ENCODE assay signal across 8 mouse cellular contexts in the genomic region with DNA sequence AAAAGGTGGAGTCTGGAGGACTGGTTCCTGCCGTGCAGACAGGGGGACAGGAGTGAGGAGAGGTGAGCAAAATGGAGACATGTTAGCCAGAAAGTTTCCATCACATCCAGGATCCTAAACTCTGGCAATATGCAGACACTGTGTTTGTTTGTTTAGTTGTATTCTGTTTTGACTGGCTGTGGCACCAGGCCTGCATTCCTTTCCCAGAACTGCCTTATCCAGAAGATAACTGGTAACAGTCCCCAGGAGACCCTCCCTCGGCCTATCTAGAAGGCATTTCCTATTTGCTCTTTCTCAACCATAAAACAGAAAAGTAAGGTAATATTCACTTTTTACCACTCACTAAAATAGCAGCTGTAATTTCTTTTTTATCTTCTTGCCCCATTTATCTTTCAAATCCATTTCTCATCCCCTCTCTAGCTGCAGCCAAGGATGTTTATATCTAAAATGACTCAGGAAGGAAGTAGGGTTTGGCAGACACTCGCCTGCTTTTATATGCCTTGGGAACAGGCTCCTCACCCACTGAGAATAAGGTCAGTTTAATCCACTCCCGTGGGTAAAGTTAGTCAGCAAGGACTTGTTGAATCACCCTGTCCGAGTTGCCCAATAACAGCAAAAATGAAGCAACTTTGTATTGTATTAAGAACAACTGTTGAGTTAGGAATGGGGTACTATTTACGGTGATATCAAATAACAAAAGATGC.
DNase-seq lines count a peak whose midpoint lies in the region; ATAC-seq and TF ChIP-seq lines count a peak whose summit lies in the region.
"Had no signal": no experiment of that assay in that cellular context is flagged by ENCODE, and none has a peak within 500 bp of the region (broad histone marks: within the 10 kb centered on the region; RNA-seq: fewer than 3 reads in every experiment).

No protein-coding gene starts in this region.

- H3K9me3 ChIP-seq in heart, embryonic 10.5 days: no peaks in the 10 kb centered on the region

- no peaks in the 10 kb centered on the region for H3K27me3 ChIP-seq in Patski
- no peaks in the 10 kb centered on the region for H3K27me3 ChIP-seq in heart, embryonic 10.5 days (ENCODE audit: insufficient read depth, poor library complexity, severe bottlenecking)

- ATAC-seq in Patski: peak; percentile 67
- ATAC-seq: forebrain, embryonic 14.5 days had no signal

- no peak for TF ChIP-seq CTCF in Patski (IDR thresholded peaks at IDR 0.05)

- no peaks in the 10 kb centered on the region for H3K36me3 ChIP-seq in heart, embryonic 10.5 days

- in situ Hi-C loops in Patski (cut with MboI; ENCODE audit: low pct_unique_long_range_greater_than_20kb): no loop called here

- CTCF ChIA-PET in Patski (lab: Charles Lee): interaction anchor here (1.0 to 1.1 kb wide), 2 partner anchors 23 to 43 kb away, joined by 3 to 4 read pairs; no protein-coding TSS in a partner anchor

- DNase-seq in 416B (ENCODE audit: low read depth): peak; percentile 89
- peak; percentile 85 for DNase-seq in Patski (ENCODE audit: low read depth, low spot score)
- DNase-seq in heart, embryonic 10.5 days (ENCODE audit: low spot score): no peak
- peak; percentile 52 to 59 for DNase-seq in kidney, postnatal 25 days
- DNase-seq in c-Kit-positive CD71-positive TER-119-positive erythroid progenitor cells, embryonic 14.5 days (ENCODE audit: low spot score): no peak
- DNase-seq in B cell, adult 2 months: no peak
- no peak for DNase-seq in frontal cortex, postnatal 36 days (ENCODE audit: low spot score in 2 of 2)

- no peak overlapping the region for H3K4me3 ChIP-seq in heart, embryonic 10.5 days

- peaks cover 10% of the 10 kb centered on the region for H3K4me1 ChIP-seq in heart, embryonic 10.5 days

- WGBS in heart, embryonic 10.5 days: 31% methylated on average over 6 of the region's 6 CpGs

- H3K27ac ChIP-seq in heart, embryonic 10.5 days: peak overlapping the region; percentile 70; the same call in 1 of the 2 replicates

- POLR2A ChIA-PET in Patski (lab: Charles Lee): no interaction called here

Comparison
In these comparisons a context has a peak if more than half of its experiments do, and no peak if none do; other contexts are left out.
1. DNase-seq: peak in 416B (single experiment), Patski (single experiment) and kidney, postnatal 25 days (2 of 2); none in heart, embryonic 10.5 days (single experiment), c-Kit-positive CD71-positive TER-119-positive erythroid progenitor cells, embryonic 14.5 days (single experiment), B cell, adult 2 months (0 of 2) and frontal cortex, postnatal 36 days (0 of 2).